Mouse (Mus musculus) thymus, adult 2 months (tissue): Measurements from ENCODE around the gene AC131692.1. TPM values are rescaled to one million over a fixed set of nuclear protein-coding genes. Genes with fewer than 3 reads are reported as not detected.

Source experiments
- DNase-seq: peaks from one replicate; pipeline ENCODE4 v3.0.0; 2021
- H3K27ac ChIP-seq: fragments of 200-500 bp; 2 replicates; pipeline ENCODE4 v1.5.1; 2012; ENCODE audit warnings: low read length, control low read depth; ENCODE audit not compliant: control insufficient read depth, insufficient read depth
- H3K27me3 ChIP-seq: fragments of 200-500 bp; 2 replicates; pipeline ENCODE4 v1.6.1; 2012; ENCODE audit warnings: mild to moderate bottlenecking, low read length, moderate library complexity, mixed read lengths; ENCODE audit not compliant: control insufficient read depth, insufficient read depth
- H3K36me3 ChIP-seq: fragments of 200-500 bp; 2 replicates; pipeline ENCODE4 v1.6.1; 2012; ENCODE audit warnings: mild to moderate bottlenecking, low read length, moderate library complexity; ENCODE audit not compliant: control insufficient read depth, insufficient read depth
- H3K4me1 ChIP-seq: fragments of 200-500 bp; replicated peaks from 2 replicates; pipeline ENCODE4 v1.6.1; 2012; ENCODE audit warnings: low read length; ENCODE audit not compliant: control insufficient read depth, insufficient read depth
- H3K4me3 ChIP-seq: fragments of 200-500 bp; 2 replicates; pipeline ENCODE4 v1.5.1; 2012; ENCODE audit warnings: mild to moderate bottlenecking, low read length, control low read depth, moderate library complexity; ENCODE audit not compliant: control insufficient read depth, insufficient read depth
- CTCF ChIP-seq: fragments of 200-500 bp; IDR thresholded peaks from 2 replicates; pipeline ENCODE4 v1.5.1; 2012; ENCODE audit warnings: mild to moderate bottlenecking, control low read depth, low read length, moderate library complexity, borderline replicate concordance; ENCODE audit not compliant: control insufficient read depth, poor library complexity, insufficient read depth; ENCODE audit errors: extremely low read depth
- POLR2A ChIP-seq: fragments of 200-500 bp; IDR thresholded peaks from 2 replicates; pipeline ENCODE4 v1.6.1; 2012; ENCODE audit warnings: mild to moderate bottlenecking, low read length, control low read depth, moderate library complexity; ENCODE audit not compliant: control insufficient read depth, poor library complexity, insufficient read depth; ENCODE audit errors: extremely low read depth
- WGBS: fragments of 180-500 bp; shearing (Covaris S2); methylation state at CpG from one replicate; pipeline ENCODE4 v1.1.7; 2018; 5-methylcytosine and 5-hydroxymethylcytosine counted together
- polyA plus RNA-seq: library from polyadenylated mRNA; depleted of rRNA; stranded (reverse); fragments of >200 nt; gene quantifications from 2 replicates; pipeline ENCODE4 v1.2.3, GENCODE M21; 2012

AC131692.1 gene
- polyA plus RNA-seq, 1 experiment, result 0.66 TPM

DNA sequence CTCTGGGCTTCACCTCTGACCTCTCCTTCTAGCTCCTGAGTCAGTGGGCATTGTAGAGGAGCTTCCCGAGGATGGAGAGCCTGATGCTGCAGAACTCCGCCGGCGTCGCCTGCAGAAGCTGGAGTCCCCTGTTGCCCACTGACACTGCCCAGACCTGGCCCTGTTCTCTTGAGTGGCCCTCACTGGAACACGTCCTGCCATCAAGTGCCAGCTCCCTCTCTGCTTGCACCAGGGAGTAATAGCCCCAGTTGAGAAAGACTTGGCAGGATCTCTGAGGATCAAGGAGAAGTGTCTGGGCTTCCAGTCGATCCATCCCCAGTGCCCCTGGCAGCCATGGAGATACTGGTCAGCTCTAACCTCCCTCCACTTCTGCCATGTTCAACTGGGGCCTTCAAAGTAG, 41.7 kb upstream of the AC131692.1 start:
- TF ChIP-seq POLR2A, result no peak
- TF ChIP-seq CTCF, result no peak
- Histone ChIP-seq H3K36me3 (peaks cover 59% of the 10 kb centered on the region), H3K27me3 (no peaks in the 10 kb centered on the region), H3K27ac (no peak overlapping the region), H3K4me1 (peaks cover 16% of the 10 kb centered on the region), H3K4me3 (no peak overlapping the region)
- no peak for DNase-seq
- WGBS, result 98% methylated on average over 7 of the region's 7 CpGs

DNA sequence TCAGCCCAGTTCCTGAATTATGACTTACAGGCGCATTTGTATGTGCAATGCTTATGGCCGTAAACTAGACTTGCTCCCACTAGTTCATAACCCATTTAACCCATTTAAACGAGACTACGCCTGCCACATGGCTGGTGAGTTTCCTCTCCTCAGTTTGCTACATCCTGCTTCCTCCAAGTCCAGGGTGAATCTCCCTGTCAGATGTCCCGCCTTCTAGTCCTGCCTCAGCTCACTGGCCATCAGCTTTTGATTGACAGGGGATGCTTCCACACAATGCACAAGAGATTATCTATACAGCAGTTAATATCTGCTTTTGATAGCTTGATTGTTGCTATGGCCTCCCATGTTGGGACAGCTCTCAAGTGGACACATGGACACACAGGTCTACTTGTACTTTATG, 39.9 kb upstream of the AC131692.1 start:
- TF ChIP-seq CTCF, result no peak
- TF ChIP-seq POLR2A, result no peak
- no peak overlapping the region for H3K27ac ChIP-seq
- H3K36me3 ChIP-seq, result peaks cover 53% of the 10 kb centered on the region
- no peak for DNase-seq
- H3K4me3 ChIP-seq, result no peak overlapping the region
- WGBS, result 84% methylated on average over 5 of the region's 5 CpGs
- no peaks in the 10 kb centered on the region for H3K27me3 ChIP-seq
- peaks cover 8% of the 10 kb centered on the region for H3K4me1 ChIP-seq

DNA sequence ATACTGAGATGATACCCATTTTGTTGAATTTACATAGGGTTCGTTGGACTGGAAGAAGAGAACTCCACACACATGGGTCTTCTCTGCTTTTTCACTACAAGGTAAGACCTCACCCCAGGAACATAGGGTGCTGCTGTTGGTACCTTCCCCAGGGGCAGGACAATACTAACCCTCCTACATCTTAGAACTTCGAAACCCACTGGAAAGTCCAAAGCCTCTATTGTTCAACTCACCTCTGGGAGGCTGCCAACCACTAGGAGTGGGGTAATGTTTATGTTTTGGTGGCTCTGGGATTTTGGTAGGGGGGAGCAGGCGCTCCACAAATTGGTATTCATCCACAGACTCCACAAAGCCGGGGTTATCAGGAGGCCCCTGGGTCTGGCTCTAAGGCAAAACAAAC, 37.5 kb upstream of the AC131692.1 start:
- TF ChIP-seq POLR2A (no peak), CTCF (no peak)
- H3K4me1 ChIP-seq, result peaks cover 8% of the 10 kb centered on the region
- H3K27me3 ChIP-seq, result no peaks in the 10 kb centered on the region
- DNase-seq, result no peak
- H3K27ac ChIP-seq, result no peak overlapping the region
- H3K36me3 ChIP-seq, result peaks cover 34% of the 10 kb centered on the region
- H3K4me3 ChIP-seq, result no peak overlapping the region
- WGBS, result 68% methylated on average over 4 of the region's 4 CpGs

- H3K4me3 ChIP-seq, result peak within 1 kb of the TSS; percentile 85
- peak; percentile 96 for TF ChIP-seq POLR2A
- peak; percentile 70; the same call in 1 of the 2 replicates for TF ChIP-seq CTCF
- peaks cover 12% of the 10 kb centered on the region for H3K4me1 ChIP-seq
- peaks cover 26% of the 10 kb centered on the region for H3K36me3 ChIP-seq
- WGBS, result under 1% methylated on average over 63 of the region's 63 CpGs
- peak; percentile 98 for DNase-seq
- H3K27ac ChIP-seq, result peak within 1 kb of the TSS; percentile 6; the same call in 1 of the 2 replicates
- no peaks in the 10 kb centered on the region for H3K27me3 ChIP-seq
Observed at GRCm38 (mm10) chr19:6057313-6058096, 36.7 kb upstream of the AC131692.1 start, which contains the start of the genes Mrpl49 and Fau. Mrpl49 (minus strand) TSS chr19:6057785. Fau (plus strand) TSS chr19:6057844.

DNA sequence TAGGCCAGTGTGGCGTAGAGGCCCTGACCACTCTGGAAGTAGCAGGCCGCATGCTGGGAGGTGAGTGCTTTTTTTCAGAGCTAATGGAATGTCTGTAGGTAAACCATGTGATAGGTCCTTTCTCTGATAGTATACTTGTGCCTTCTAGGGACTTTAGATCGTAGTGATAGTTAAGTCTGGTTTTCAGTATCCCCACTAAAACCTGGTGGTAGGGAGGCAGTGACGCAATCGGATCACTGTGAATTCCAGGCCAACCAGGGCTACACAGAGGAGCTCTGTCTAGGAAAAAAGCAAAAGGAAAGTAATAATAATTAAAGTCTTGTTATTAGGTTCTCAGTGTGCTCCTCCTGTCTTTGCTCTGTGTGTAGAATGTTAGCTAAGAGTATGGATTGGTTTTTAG, 35.7 kb upstream of the AC131692.1 start:
- peaks cover 16% of the 10 kb centered on the region for H3K4me1 ChIP-seq
- WGBS, result 37% methylated on average over 5 of the region's 5 CpGs

GRCm38 (mm10) chr19:6058966-6059365, 35.3 kb upstream of the AC131692.1 start:
- WGBS, result 94% methylated on average over 5 of the region's 5 CpGs
- Histone ChIP-seq H3K4me1 (peaks cover 16% of the 10 kb centered on the region), H3K4me3 (no peak overlapping the region), H3K27me3 (no peaks in the 10 kb centered on the region), H3K27ac (no peak overlapping the region), H3K36me3 (peaks cover 11% of the 10 kb centered on the region)
- DNase-seq, result no peak
- TF ChIP-seq POLR2A, result no peak
- TF ChIP-seq CTCF, result no peak

More for the DNA sequence above, 35.7 kb upstream of the AC131692.1 start:
- H3K36me3 ChIP-seq, result peaks cover 16% of the 10 kb centered on the region
- no peak overlapping the region for H3K27ac ChIP-seq
- no peak for DNase-seq
- no peaks in the 10 kb centered on the region for H3K27me3 ChIP-seq
- H3K4me3 ChIP-seq, result peak overlapping the region; percentile 85
- TF ChIP-seq POLR2A, result no peak
- no peak for TF ChIP-seq CTCF

DNA sequence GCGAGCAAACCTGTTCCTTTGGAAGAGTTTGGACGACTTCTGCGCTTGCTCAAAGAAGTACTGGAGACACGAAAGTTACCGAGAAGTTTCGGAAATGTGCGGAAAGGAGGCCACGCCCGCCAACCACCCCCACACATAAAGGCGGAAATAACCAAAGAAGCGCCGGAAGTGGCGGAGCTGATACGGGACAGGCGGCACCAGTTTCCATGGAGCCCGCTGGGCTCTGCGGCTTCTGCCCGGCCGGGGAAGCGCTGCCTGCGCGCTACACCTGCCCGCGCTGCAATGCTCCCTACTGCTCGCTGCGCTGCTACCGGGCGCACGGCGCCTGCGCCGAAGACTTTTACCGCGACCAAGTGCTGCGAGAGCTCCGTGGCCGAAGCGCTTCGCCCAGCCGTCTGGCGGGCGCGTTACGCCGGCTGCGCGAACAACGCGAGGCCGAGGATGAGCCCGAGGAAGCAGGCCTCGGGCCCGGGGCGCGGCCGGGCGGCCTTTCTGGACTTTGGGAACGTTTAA, 33.1 kb upstream of the AC131692.1 start, which contains the start of gene Znhit2:
Gene Znhit2 (plus strand): TSS at position 172 of the 513 bp plus-strand sequence.
- Histone ChIP-seq H3K4me1 (peaks cover 16% of the 10 kb centered on the region), H3K4me3 (peak within 1 kb of the TSS; percentile 72), H3K27ac (peak within 1 kb of the TSS; percentile 83), H3K36me3 (no peaks in the 10 kb centered on the region), H3K27me3 (no peaks in the 10 kb centered on the region)
- whole genome bisulfite sequencing, result under 1% methylated on average over 58 of the region's 58 CpGs
- TF ChIP-seq CTCF, result 0 out of 2 replicates have a peak, but pooled peaks have one; percentile 9
- TF ChIP-seq POLR2A, result peak; percentile 81
- peak; percentile 95 for DNase-seq
